ENCODE assay signal across 11 mouse cellular contexts in the genomic region with DNA sequence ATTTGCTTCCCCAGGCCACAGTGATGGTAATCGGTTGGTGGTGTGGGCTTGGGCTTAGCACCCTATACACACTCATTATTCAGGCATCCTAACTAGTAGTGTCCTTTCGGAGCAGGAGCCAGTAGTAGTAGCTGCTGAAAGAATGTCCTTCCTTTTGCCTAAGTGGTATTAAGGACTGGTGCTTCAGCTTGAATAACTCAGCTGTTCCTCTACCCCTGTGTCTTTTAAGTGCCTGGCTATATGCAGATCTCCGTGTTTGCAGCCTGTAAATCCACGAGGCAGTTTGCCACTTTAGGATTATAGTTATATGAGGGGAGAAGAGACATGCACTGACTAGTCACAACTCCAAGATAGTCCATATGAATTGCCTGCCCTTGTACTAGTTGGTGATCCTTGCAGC. TPM values are rescaled to one million over a fixed set of nuclear protein-coding genes. Genes with fewer than 3 reads are reported as not detected.
DNase-seq lines count a peak whose midpoint lies in the region; ATAC-seq and TF ChIP-seq lines count a peak whose summit lies in the region.
"Had no signal": no experiment of that assay in that cellular context is flagged by ENCODE, and none has a peak within 500 bp of the region (broad histone marks: within the 10 kb centered on the region; RNA-seq: fewer than 3 reads in every experiment).

No protein-coding gene starts in this region.

- intact Hi-C loops in heart, postnatal 14 days (cut with DNase I): no loop called here

- no peak for TF ChIP-seq POLR2A in liver, adult 2 months (IDR thresholded peaks at IDR 0.05; ENCODE audit: extremely low read depth, insufficient read depth, low read length)
- no peak for TF ChIP-seq POLR2A in embryonic fibroblast, embryonic 13.5 days (IDR thresholded peaks at IDR 0.05; ENCODE audit: low read depth, low read length)

- peak overlapping the region; percentile 18; the same call in 1 of the 2 replicates for H3K9ac ChIP-seq in heart, embryonic 14.5 days (ENCODE audit: low read length)
- no peak overlapping the region for H3K9ac ChIP-seq in liver, adult 2 months (ENCODE audit: low read depth, low read length)
- H3K9ac ChIP-seq in liver, embryonic 11.5 days (ENCODE audit: low read depth, low read length): no peak overlapping the region
- H3K9ac ChIP-seq in liver, postnatal 0 days (replicated peaks): no peak overlapping the region

- no peak for ATAC-seq in heart, embryonic 14.5 days (ENCODE audit: insufficient number of reproducible peaks, insufficient read depth, low FRiP score, low read depth)
- no peak for ATAC-seq in liver, embryonic 11.5 days (replicated peaks; ENCODE audit: low FRiP score)
- no peak for ATAC-seq in liver, postnatal 0 days
- no peak for ATAC-seq in erythroid progenitor cell, adult 5-6 weeks (replicated peaks; ENCODE audit: low FRiP score, poor library complexity, severe bottlenecking)
- ATAC-seq: CD4-positive, CD25-positive, alpha-beta regulatory T cell, adult 4 months; midbrain, embryonic 16.5 days had no signal

- H3K4me1 ChIP-seq in heart, embryonic 14.5 days (ENCODE audit: control insufficient read depth in 2 of 2, insufficient read depth in 2 of 2, low read length in 2 of 2): peaks cover 58 to 90% of the 10 kb centered on the region in 2 experiments
- peaks cover 16% of the 10 kb centered on the region for H3K4me1 ChIP-seq in liver, adult 2 months (ENCODE audit: control insufficient read depth, insufficient read depth, low read length)
- H3K4me1 ChIP-seq in liver, embryonic 11.5 days (replicated peaks; ENCODE audit: control insufficient read depth, insufficient read depth, low read length): peaks cover 46% of the 10 kb centered on the region
- peaks cover 37% of the 10 kb centered on the region for H3K4me1 ChIP-seq in embryonic fibroblast, embryonic 13.5 days (ENCODE audit: control insufficient read depth, insufficient read depth, low read length)
- peaks cover 37% of the 10 kb centered on the region for H3K4me1 ChIP-seq in liver, postnatal 0 days (ENCODE audit: insufficient read depth)

- peak overlapping the region; percentile 86 to 87 for H3K27ac ChIP-seq in heart, embryonic 14.5 days (replicated peaks in 1 of 2; ENCODE audit: control insufficient read depth in 1 of 2, insufficient read depth in 1 of 2, low read depth in 2 of 2, low read length in 2 of 2)
- H3K27ac ChIP-seq in liver, adult 2 months (replicated peaks; ENCODE audit: insufficient read depth, low read depth, low read length): peak overlapping the region; percentile 1
- H3K27ac ChIP-seq in liver, embryonic 11.5 days (ENCODE audit: low read depth, low read length): no peak overlapping the region
- H3K27ac ChIP-seq in embryonic fibroblast, embryonic 13.5 days (ENCODE audit: insufficient read depth, low read length): peak overlapping the region; percentile 72
- peak overlapping the region; percentile 53 for H3K27ac ChIP-seq in liver, postnatal 0 days (ENCODE audit: low read depth)

- peaks cover 9% of the 10 kb centered on the region for H3K36me3 ChIP-seq in heart, embryonic 14.5 days (ENCODE audit: control insufficient read depth, insufficient read depth, low read length)
- H3K36me3 ChIP-seq in liver, adult 2 months (ENCODE audit: control insufficient read depth, insufficient read depth, low read length): no peaks in the 10 kb centered on the region
- H3K36me3 ChIP-seq in liver, embryonic 11.5 days (ENCODE audit: control insufficient read depth, insufficient read depth, low read length): no peaks in the 10 kb centered on the region
- no peaks in the 10 kb centered on the region for H3K36me3 ChIP-seq in liver, postnatal 0 days (replicated peaks; ENCODE audit: insufficient read depth, low read length)
- H3K36me3 ChIP-seq: forebrain, embryonic 10.5 days had no signal

- no peaks in the 10 kb centered on the region for H3K9me3 ChIP-seq in heart, embryonic 14.5 days (ENCODE audit: control insufficient read depth, low read length)
- no peaks in the 10 kb centered on the region for H3K9me3 ChIP-seq in liver, embryonic 11.5 days (ENCODE audit: control insufficient read depth, low read length)
- H3K9me3 ChIP-seq in liver, postnatal 0 days (ENCODE audit: low read length): no peaks in the 10 kb centered on the region
- H3K9me3 ChIP-seq: forebrain, embryonic 10.5 days had no signal

- 48% methylated on average over 4 of the region's 4 CpGs for WGBS in heart, embryonic 14.5 days
- 88% methylated on average over 4 of the region's 4 CpGs for WGBS in liver, adult 2 months
- 86% methylated on average over 4 of the region's 4 CpGs for whole genome bisulfite sequencing in liver, embryonic 11.5 days
- WGBS in liver, postnatal 0 days (ENCODE audit: insufficient replicate concordance): 80% methylated on average over 4 of the region's 4 CpGs

- H3K4me2 ChIP-seq in heart, embryonic 14.5 days (ENCODE audit: low read length): no peak overlapping the region
- no peak overlapping the region for H3K4me2 ChIP-seq in liver, embryonic 11.5 days
- no peak overlapping the region for H3K4me2 ChIP-seq in liver, postnatal 0 days (ENCODE audit: low read depth, low read length)

- TF ChIP-seq CTCF in liver, adult 2 months (IDR thresholded peaks at IDR 0.05; ENCODE audit: low read depth, low read length): no peak
- TF ChIP-seq CTCF in embryonic fibroblast, embryonic 13.5 days (IDR thresholded peaks at IDR 0.05; ENCODE audit: borderline replicate concordance, insufficient read depth, low read length): no peak
- no peak for TF ChIP-seq CTCF in liver, postnatal 0 days (IDR thresholded peaks at IDR 0.05; ENCODE audit: low read depth)

- TF ChIP-seq EP300 in liver, postnatal 0 days (IDR thresholded peaks at IDR 0.05; ENCODE audit: low read depth): no peak

- H3K79me2 ChIP-seq in liver, adult 2 months (ENCODE audit: control insufficient read depth, insufficient read depth, low read length): no peaks in the 10 kb centered on the region

- DNase-seq in heart, postnatal 14 days: no peak
- DNase-seq in liver, adult 2 months (ENCODE audit: extremely low read depth, low read depth, low spot score): no peak
- no peak for DNase-seq in liver, embryonic 11.5 days (ENCODE audit: low spot score)
- no peak for DNase-seq in liver, postnatal 0 days
- DNase-seq in spleen, adult 18-20 months: no peak

- H3K4me3 ChIP-seq in heart, embryonic 14.5 days (ENCODE audit: control insufficient read depth in 1 of 2, insufficient read depth in 1 of 2, low read depth in 1 of 2, low read length in 2 of 2): no peak overlapping the region
- no peak overlapping the region for H3K4me3 ChIP-seq in liver, adult 2 months (ENCODE audit: insufficient read depth, low read depth, low read length)
- H3K4me3 ChIP-seq in liver, embryonic 11.5 days (ENCODE audit: low read depth, low read length): no peak overlapping the region
- no peak overlapping the region for H3K4me3 ChIP-seq in embryonic fibroblast, embryonic 13.5 days (ENCODE audit: insufficient read depth, low read length)
- no peak overlapping the region for H3K4me3 ChIP-seq in liver, postnatal 0 days (ENCODE audit: low read depth, low read length)
- H3K4me3 ChIP-seq: forebrain, embryonic 10.5 days had no signal

- no peaks in the 10 kb centered on the region for H3K27me3 ChIP-seq in heart, embryonic 14.5 days (ENCODE audit: control insufficient read depth, insufficient read depth, low read length)
- no peaks in the 10 kb centered on the region for H3K27me3 ChIP-seq in liver, adult 2 months (ENCODE audit: control insufficient read depth, insufficient read depth, low read length)
- H3K27me3 ChIP-seq in liver, embryonic 11.5 days (replicated peaks; ENCODE audit: control insufficient read depth, insufficient read depth, low read length): no peaks in the 10 kb centered on the region
- H3K27me3 ChIP-seq in liver, postnatal 0 days (ENCODE audit: insufficient read depth, low read length): no peaks in the 10 kb centered on the region

RNA-seq across cellular contexts. Expression of gene Timp3, which starts 38.9 kb away (rescaled TPM):
- polyA plus RNA-seq in heart, embryonic 14.5 days (2014; fragmentation: Nextera tagmentation; extraction: Ambion mirVana): 91.0 and 92.7 TPM in 2 replicates
- total RNA-seq in heart, postnatal 14 days (2021): 100 to 1,000 TPM; 163 to 172 TPM
- total RNA-seq in liver, adult 2 months (2014; rRNA removed): 12.8 and 17.6 TPM in 2 replicates
- polyA plus RNA-seq in liver, adult 2 months (2012; rRNA removed): 5.2 and 5.6 TPM in 2 replicates
- polyA plus RNA-seq in liver, embryonic 11.5 days (2014; fragmentation: Nextera tagmentation; extraction: Ambion mirVana): 32.3 and 33.2 TPM in 2 replicates
- polyA plus RNA-seq in embryonic fibroblast, embryonic 13.5 days (2011; ENCODE audit: insufficient read length, low read depth, missing spikeins): 657 and 704 TPM in 2 replicates
- 6.4 and 7.9 TPM in 2 replicates for polyA plus RNA-seq in liver, postnatal 0 days (2015; fragmentation: Nextera tagmentation; extraction: Ambion mirVana)
- 0.72 TPM in 1 of 2 replicates, not detected in the other for total RNA-seq in erythroid progenitor cell, adult 5-6 weeks (2015; ENCODE audit: low replicate concordance)
- total RNA-seq in erythroid progenitor cell, adult 5-6 weeks (2017; ENCODE audit: low replicate concordance): 0.64 TPM in 1 of 2 replicates, not detected in the other
- polyA plus RNA-seq: CD4-positive, CD25-positive, alpha-beta regulatory T cell, adult 4 months had no signal
